Mouse (Mus musculus) G1E (cell line): ENCODE results near the gene Cutal. TPM values are rescaled to one million over a fixed set of nuclear protein-coding genes. Genes with fewer than 3 reads are reported as not detected.

Experiments
- ATAC-seq: 2 replicates; pipeline ENCODE4 v1.8.0; 2016; ENCODE audit warnings: mild to moderate bottlenecking; ENCODE audit not compliant: insufficient number of reproducible peaks, poor library complexity, low FRiP score, severe bottlenecking; ENCODE audit errors: extremely low read depth
- DNase-seq: peaks from one replicate; pipeline ENCODE4 v3.0.0; 2012; ENCODE audit warnings: low spot score
- H3K27me3 ChIP-seq: 2 replicates; pipeline ENCODE4 v1.6.1; 2012; ENCODE audit warnings: mild to moderate bottlenecking, low read length, inconsistent platforms; ENCODE audit not compliant: insufficient read depth
- H3K36me3 ChIP-seq: replicated peaks from 2 replicates; pipeline ENCODE3; 2012; ENCODE audit warnings: mild to moderate bottlenecking, inconsistent platforms
- H3K4me1 ChIP-seq: 2 replicates; pipeline ENCODE4 v1.6.1; 2012; ENCODE audit warnings: low read depth, low read length, inconsistent platforms, mixed read lengths; ENCODE audit not compliant: insufficient read depth
- H3K4me3 ChIP-seq: 2 replicates; pipeline ENCODE4 v1.5.1; 2012; ENCODE audit warnings: low read depth, mild to moderate bottlenecking, inconsistent platforms, low read length, moderate library complexity, mixed read lengths
- H3K9me3 ChIP-seq: replicated peaks from 2 replicates; pipeline ENCODE4 v1.6.1; 2012; ENCODE audit warnings: inconsistent platforms
- CTCF ChIP-seq: IDR thresholded peaks from 2 replicates; pipeline ENCODE4 v1.5.1; 2012; ENCODE audit warnings: low read depth, low read length, inconsistent platforms, mixed read lengths
- GATA1 ChIP-seq: IDR thresholded peaks from 2 replicates; pipeline ENCODE4 v1.6.1; 2012; ENCODE audit warnings: borderline replicate concordance, low read length, inconsistent platforms, mixed read lengths
- GATA2 ChIP-seq: IDR thresholded peaks from 2 replicates; pipeline ENCODE4 v1.6.1; 2012; ENCODE audit warnings: low read depth, low read length, inconsistent platforms, borderline replicate concordance
- POLR2AphosphoS5 ChIP-seq: IDR thresholded peaks from 2 replicates; pipeline ENCODE4 v1.6.1; 2012; ENCODE audit warnings: low read depth, low read length, inconsistent platforms; ENCODE audit not compliant: insufficient replicate concordance
- TAL1 ChIP-seq: conservative IDR thresholded peaks from 2 replicates; pipeline ENCODE4 v1.6.1; 2012; ENCODE audit warnings: low read depth, low read length, inconsistent platforms, mixed read lengths
- polyA plus RNA-seq: library from polyadenylated mRNA; stranded (reverse); fragments of >175 nt; gene quantifications from 2 replicates; pipeline ENCODE4 v1.2.3, GENCODE M21; 2012
- total RNA-seq, 2 experiments: library from RNA; stranded (forward) in 1 of 2; stranded (reverse) in 1 of 2; fragments of 200-1000 nt in 1 of 2; fragments of >200 nt in 1 of 2; fragmentation: Nextera tagmentation in 1 of 2; gene quantifications; 2 replicates each; pipeline ENCODE4 v1.2.3; 2014 to 2017

Cutal gene
- total and polyA plus RNA-seq, 3 experiments = not detected

- ATAC-seq (no peak), DNase-seq (no peak)
Measured at GRCm38 (mm10) chr2:34927320-34927719, 53.1 kb downstream of the Cutal start.

GRCm38 (mm10) chr2:34937460-34937859 is 63.3 kb downstream of the Cutal start:
- Histone ChIP-seq H3K27me3 (peaks cover 39% of the 10 kb centered on the region), H3K4me1 (no peaks in the 10 kb centered on the region), H3K4me3 (no peak overlapping the region), H3K9me3 (no peaks in the 10 kb centered on the region), H3K36me3 (no peaks in the 10 kb centered on the region)
- TF ChIP-seq GATA1 = no peak
- TF ChIP-seq POLR2AphosphoS5 = no peak
- no peak for TF ChIP-seq GATA2
- no peak for TF ChIP-seq TAL1
- no peak for TF ChIP-seq CTCF
- ATAC-seq (no peak), DNase-seq (no peak)

More at GRCm38 (mm10) chr2:34927320-34927719, 53.1 kb downstream of the Cutal start:
- H3K36me3 ChIP-seq = no peaks in the 10 kb centered on the region
- no peaks in the 10 kb centered on the region for H3K9me3 ChIP-seq
- no peak overlapping the region for H3K4me3 ChIP-seq
- peaks cover 8% of the 10 kb centered on the region; the same call in 1 of the 2 replicates for H3K27me3 ChIP-seq
- TF ChIP-seq GATA1 (no peak), TAL1 (no peak), CTCF (no peak), GATA2 (no peak), POLR2AphosphoS5 (no peak)
- no peaks in the 10 kb centered on the region for H3K4me1 ChIP-seq

- TF ChIP-seq TAL1 (no peak), GATA2 (no peak), POLR2AphosphoS5 (no peak), GATA1 (no peak)
- Histone ChIP-seq H3K4me1 (no peaks in the 10 kb centered on the region), H3K4me3 (no peak overlapping the region), H3K27me3 (peaks cover 41% of the 10 kb centered on the region), H3K36me3 (no peaks in the 10 kb centered on the region), H3K9me3 (no peaks in the 10 kb centered on the region)
- DNase-seq (no peak), ATAC-seq (no peak)
Measured at GRCm38 (mm10) chr2:34938269-34939208, 64.3 kb downstream of the Cutal start.

- TF ChIP-seq GATA2 = no peak
- TF ChIP-seq TAL1 = no peak
- TF ChIP-seq POLR2AphosphoS5 = no peak
- no peak for TF ChIP-seq GATA1
- no peak for TF ChIP-seq CTCF
- Histone ChIP-seq H3K27me3 (peaks cover 47% of the 10 kb centered on the region), H3K4me1 (no peaks in the 10 kb centered on the region; the same call in 1 of the 2 replicates), H3K9me3 (no peaks in the 10 kb centered on the region), H3K4me3 (no peak overlapping the region), H3K36me3 (no peaks in the 10 kb centered on the region)
- ATAC-seq (no peak), DNase-seq (no peak)
Measured at GRCm38 (mm10) chr2:34940246-34940645, 66.0 kb downstream of the Cutal start.

- TF ChIP-seq GATA2 = no peak
- TF ChIP-seq TAL1 = no peak
- Histone ChIP-seq H3K9me3 (no peaks in the 10 kb centered on the region), H3K4me3 (no peak overlapping the region), H3K27me3 (peaks cover 43% of the 10 kb centered on the region), H3K4me1 (no peaks in the 10 kb centered on the region; the same call in 1 of the 2 replicates), H3K36me3 (no peaks in the 10 kb centered on the region)
- ATAC-seq = no peak
- DNase-seq = no peak
Measured at GRCm38 (mm10) chr2:34941061-34941675, 67.0 kb downstream of the Cutal start.

Other genes starting within 250 kb of the Cutal start
- gene Gapvd1, start 119.2 kb upstream of the Cutal start, total RNA-seq (2014; fragmentation: Nextera tagmentation) = 89.2 and 102 TPM in 2 replicates
- 83.0 and 95.0 TPM in 2 replicates for gene Gapvd1, start 119.2 kb upstream of the Cutal start, total RNA-seq (2017)
- gene Gapvd1, start 119.2 kb upstream of the Cutal start, polyA plus RNA-seq = 16.6 and 23.5 TPM in 2 replicates
- gene Hspa5, start 102.4 kb upstream of the Cutal start, total RNA-seq (2014; fragmentation: Nextera tagmentation) = 117 and 127 TPM in 2 replicates
- gene Hspa5, start 102.4 kb upstream of the Cutal start, total RNA-seq (2017) = 337 and 367 TPM in 2 replicates
- gene Hspa5, start 102.4 kb upstream of the Cutal start, polyA plus RNA-seq = 48.4 and 59.2 TPM in 2 replicates
- 16.0 and 21.1 TPM in 2 replicates for gene Rabepk, start 74.5 kb upstream of the Cutal start, total RNA-seq (2014; fragmentation: Nextera tagmentation)
- 31.8 and 36.9 TPM in 2 replicates for gene Rabepk, start 74.5 kb upstream of the Cutal start, total RNA-seq (2017)
- 9.1 and 11.6 TPM in 2 replicates for gene Rabepk, start 74.5 kb upstream of the Cutal start, polyA plus RNA-seq
- gene Fbxw2, start 48.1 kb upstream of the Cutal start, total RNA-seq (2014; fragmentation: Nextera tagmentation) = 60.0 and 74.7 TPM in 2 replicates
- 99.5 and 104 TPM in 2 replicates for gene Fbxw2, start 48.1 kb upstream of the Cutal start, total RNA-seq (2017)
- gene Fbxw2, start 48.1 kb upstream of the Cutal start, polyA plus RNA-seq = 22.7 and 26.1 TPM in 2 replicates
- 0.58 TPM in 1 of 2 replicates, not detected in the other for gene Gm34653, start 41.4 kb upstream of the Cutal start, total RNA-seq (2014; fragmentation: Nextera tagmentation)
- 0.38 and 0.46 TPM in 2 replicates for gene Gm34653, start 41.4 kb upstream of the Cutal start, total RNA-seq (2017)
- not detected in 2 replicates for gene Gm34653, start 41.4 kb upstream of the Cutal start, polyA plus RNA-seq
- gene Psmd5, start 572 bp downstream of the Cutal start, total RNA-seq (2014; fragmentation: Nextera tagmentation) = 76.4 and 77.9 TPM in 2 replicates
- gene Psmd5, start 572 bp downstream of the Cutal start, total RNA-seq (2017) = 44.7 and 49.3 TPM in 2 replicates
- 12.0 and 13.4 TPM in 2 replicates for gene Psmd5, start 572 bp downstream of the Cutal start, polyA plus RNA-seq
- gene Phf19, start 39.6 kb downstream of the Cutal start, total RNA-seq (2014; fragmentation: Nextera tagmentation) = not detected in 2 replicates
- 0.52 and 0.66 TPM in 2 replicates for gene Phf19, start 39.6 kb downstream of the Cutal start, total RNA-seq (2017)
- 0.01 and 0.02 TPM in 2 replicates for gene Phf19, start 39.6 kb downstream of the Cutal start, polyA plus RNA-seq
- not detected in 2 replicates for gene Traf1, start 87.4 kb downstream of the Cutal start, total RNA-seq (2014; fragmentation: Nextera tagmentation)
- 0.12 and 0.27 TPM in 2 replicates for gene Traf1, start 87.4 kb downstream of the Cutal start, total RNA-seq (2017)
- gene Traf1, start 87.4 kb downstream of the Cutal start, polyA plus RNA-seq = not detected in 2 replicates
- gene Hc, start 187.0 kb downstream of the Cutal start, total RNA-seq (2014; fragmentation: Nextera tagmentation) = not detected in 2 replicates
- gene Hc, start 187.0 kb downstream of the Cutal start, total RNA-seq (2017) = 0.22 and 0.23 TPM in 2 replicates
- gene Hc, start 187.0 kb downstream of the Cutal start, polyA plus RNA-seq = not detected in 2 replicates
- gene AI182371, start 227.1 kb downstream of the Cutal start, total RNA-seq (2014; fragmentation: Nextera tagmentation) = 3.0 and 3.6 TPM in 2 replicates
- gene AI182371, start 227.1 kb downstream of the Cutal start, total RNA-seq (2017) = 1.6 and 2.3 TPM in 2 replicates
- gene AI182371, start 227.1 kb downstream of the Cutal start, polyA plus RNA-seq = 0.07 and 0.08 TPM in 2 replicates
- 86.1 and 93.5 TPM in 2 replicates for gene Cntrl, start 235.1 kb downstream of the Cutal start, total RNA-seq (2014; fragmentation: Nextera tagmentation)
- gene Cntrl, start 235.1 kb downstream of the Cutal start, total RNA-seq (2017) = 62.7 and 70.5 TPM in 2 replicates
- gene Cntrl, start 235.1 kb downstream of the Cutal start, polyA plus RNA-seq = 11.0 and 13.7 TPM in 2 replicates